Comparison of ENCODE assay signal across 20 mouse cellular contexts in the genomic region with DNA sequence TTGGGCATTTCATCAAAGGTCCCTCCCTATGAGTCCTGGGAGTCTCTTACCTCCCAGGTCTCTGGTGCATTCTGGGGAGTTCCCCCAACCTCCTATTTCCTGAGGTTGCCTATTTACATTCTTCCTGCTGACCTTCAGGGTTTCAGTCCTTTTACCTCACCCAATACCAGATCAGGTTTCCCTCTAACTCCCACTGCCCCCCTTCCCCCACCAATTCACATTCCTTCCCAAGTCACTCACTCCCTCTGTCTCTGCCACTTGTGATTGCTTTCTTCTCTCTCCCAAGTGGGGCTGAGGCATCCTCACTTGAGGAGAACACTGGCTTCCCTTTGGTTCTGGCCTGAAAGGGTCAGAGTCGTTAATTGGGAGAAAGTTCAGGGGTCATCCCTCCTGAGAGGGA. TPM values are rescaled to one million over a fixed set of nuclear protein-coding genes. Genes with fewer than 3 reads are reported as not detected.
A peak's percentile ranks its signal among the peaks of the same experiment; 100 is the strongest.
DNase-seq lines count a peak whose midpoint lies in the region; ATAC-seq and TF ChIP-seq lines count a peak whose summit lies in the region.
"Not testable (repeated sequence)": the region's sequence is repeated elsewhere in the genome, so short reads cannot be mapped to it uniquely, and the experiment has no call there.
"Had no signal": no experiment of that assay in that cellular context is flagged by ENCODE, and none has a peak within 500 bp of the region (broad histone marks: within the 10 kb centered on the region; RNA-seq: fewer than 3 reads in every experiment).

No protein-coding gene starts in this region.

- H3K27ac ChIP-seq in ES-E14 (ENCODE audit: insufficient read depth, low read depth, low read length, poor library complexity, severe bottlenecking); embryonic facial prominence, embryonic 10.5 days (replicated peaks); kidney, postnatal 0 days: not testable (repeated sequence)

- H3K36me3 ChIP-seq in ES-E14 (ENCODE audit: control insufficient read depth, insufficient read depth, low read length, poor library complexity, severe bottlenecking); embryonic facial prominence, embryonic 10.5 days (replicated peaks); kidney, postnatal 0 days (ENCODE audit: insufficient read depth, low read length): not testable (repeated sequence)

- DNase-seq in 3T3-L1 (ENCODE audit: low read depth, low spot score) (peak; percentile 6), ZHBTc4 (ENCODE audit: low read depth, low spot score) (peak; percentile 60)
- DNase-seq in ES-E14 (ENCODE audit: low read depth, low spot score): not testable (repeated sequence)
- peak; percentile 22 for DNase-seq in embryo, embryonic 10.5 days (ENCODE audit: low spot score)
- DNase-seq in embryonic facial prominence, embryonic 10.5 days (ENCODE audit: low spot score): peak; percentile 34
- DNase-seq in heart, adult 11 months: peak; percentile 61
- DNase-seq in kidney, postnatal 0 days (ENCODE audit: low spot score): peak; percentile 8

- not testable (repeated sequence) for TF ChIP-seq CTCF in kidney, postnatal 0 days (IDR thresholded peaks at IDR 0.05; ENCODE audit: low read depth)

- H3K4me1 ChIP-seq in ES-E14 (ENCODE audit: control insufficient read depth in 2 of 2, insufficient read depth in 2 of 2, low read length in 2 of 2, poor library complexity in 1 of 2); embryonic facial prominence, embryonic 10.5 days; kidney, postnatal 0 days (replicated peaks; ENCODE audit: insufficient read depth, low read length): not testable (repeated sequence)

- not testable (repeated sequence) for H3K27me3 ChIP-seq in embryonic facial prominence, embryonic 10.5 days (replicated peaks; ENCODE audit: low read depth, poor library complexity, severe bottlenecking); kidney, postnatal 0 days (ENCODE audit: insufficient read depth, low read length)

- WGBS in embryonic facial prominence, embryonic 10.5 days: 9% methylated on average over 1 of the region's 1 CpGs
- WGBS in kidney, postnatal 0 days: 4% methylated on average over 1 of the region's 1 CpGs

- H3K4me3 ChIP-seq in ES-E14 (ENCODE audit: insufficient read depth in 1 of 2, low read depth in 1 of 2, low read length in 2 of 2, poor library complexity in 1 of 2, severe bottlenecking in 1 of 2); embryonic facial prominence, embryonic 10.5 days; kidney, postnatal 0 days (replicated peaks; ENCODE audit: low read depth, low read length): not testable (repeated sequence)

- in situ Hi-C loops in ES-E14 (cut with MboI; ENCODE audit: low sequenced_read_pairs in 2 of 2, unreplicated experiment in 2 of 2): not testable (repeated sequence)

- H3K9ac ChIP-seq in ES-E14 (ENCODE audit: insufficient read depth, low read depth, low read length, poor library complexity, severe bottlenecking); kidney, postnatal 0 days (ENCODE audit: low read depth, low read length): not testable (repeated sequence)

- H3K4me2 ChIP-seq in kidney, postnatal 0 days (ENCODE audit: low read length): not testable (repeated sequence)

- not testable (repeated sequence) for H3K9me3 ChIP-seq in ES-E14 (ENCODE audit: control insufficient read depth, insufficient read depth, low read depth, low read length); embryonic facial prominence, embryonic 10.5 days; kidney, postnatal 0 days (replicated peaks; ENCODE audit: low read length)

- ATAC-seq in kidney, postnatal 0 days (replicated peaks; ENCODE audit: low FRiP score, low read depth): not testable (repeated sequence)

TF ChIP-seq in ES-E14, 5 proteins besides CTCF, POLR2A, EP300 and RAD21:
- 0 out of 2 replicates have a peak, but pooled peaks have one; percentile 21 for TF ChIP-seq CHD2 (IDR thresholded peaks at IDR 0.05; ENCODE audit: low read depth, low read length)

RNA-seq across cellular contexts. Expression of a gene that starts 48.0 kb away (rescaled TPM):
- 0.13 and 0.16 TPM in 2 replicates for total RNA-seq in ES-E14 (2012; rRNA removed)
- not detected in 2 replicates for polyA plus RNA-seq in embryonic facial prominence, embryonic 10.5 days (2016; fragmentation: Nextera tagmentation; extraction: Ambion mirVana)
- not detected in 2 replicates for polyA plus RNA-seq in kidney, postnatal 0 days (2015; fragmentation: Nextera tagmentation; extraction: Ambion mirVana)
- total RNA-seq: adrenal gland, adult 2 months; adrenal gland, postnatal 10 days; adrenal gland, postnatal 25 days; adrenal gland, postnatal 4 days; common myeloid progenitor, adult 5-6 weeks; forebrain, postnatal 0 days; MEL had no signal
- polyA plus RNA-seq: adrenal gland, adult 2 months; C2C12; embryonic facial prominence, embryonic 12.5 days; forebrain, embryonic 11.5 days; forebrain, embryonic 13.5 days; forebrain, embryonic 15.5 days; forebrain, postnatal 0 days had no signal

RNA-seq across cellular contexts. Expression of a gene that starts 52.2 kb away (rescaled TPM):
- total RNA-seq in ES-E14 (2012; rRNA removed): not detected in 2 replicates
- not detected in 2 replicates for polyA plus RNA-seq in embryonic facial prominence, embryonic 10.5 days (2016; fragmentation: Nextera tagmentation; extraction: Ambion mirVana)
- not detected in 2 replicates for polyA plus RNA-seq in kidney, postnatal 0 days (2015; fragmentation: Nextera tagmentation; extraction: Ambion mirVana)
- total RNA-seq: adrenal gland, adult 2 months; adrenal gland, postnatal 10 days; adrenal gland, postnatal 25 days; adrenal gland, postnatal 4 days; common myeloid progenitor, adult 5-6 weeks; forebrain, postnatal 0 days; MEL had no signal
- polyA plus RNA-seq: adrenal gland, adult 2 months; brain, embryonic 14.5 days; C2C12; embryonic facial prominence, embryonic 12.5 days; forebrain, embryonic 11.5 days; forebrain, embryonic 13.5 days; forebrain, embryonic 15.5 days; forebrain, postnatal 0 days had no signal
